Mouse (Mus musculus) lung, postnatal 0 days (tissue): ENCODE results near the gene Actr1b. TPM values are rescaled to one million over a fixed set of nuclear protein-coding genes. Genes with fewer than 3 reads are reported as not detected.
A peak's percentile ranks its signal among the peaks of the same experiment; 100 is the strongest.

Source experiments
- ATAC-seq: fragments of 200-750 bp; cut with Nextera tagmentation; 2 replicates; pipeline ENCODE4 v1.8.0; 2017; ENCODE audit warnings: moderate library complexity
- DNase-seq: peaks from one replicate; pipeline ENCODE4 v3.0.0-alpha.2; 2016; ENCODE audit warnings: low spot score
- H3K27ac ChIP-seq: fragments of 300-500 bp; sonication (generic); 2 replicates; pipeline ENCODE4 v1.5.1; 2014; ENCODE audit warnings: antibody characterized with exemption, mild to moderate bottlenecking, low read length, mixed read lengths
- H3K27me3 ChIP-seq: fragments of 300-500 bp; sonication (generic); replicated peaks from 2 replicates; pipeline ENCODE4 v1.6.1; 2014; ENCODE audit warnings: low read length, mixed read lengths; ENCODE audit not compliant: insufficient read depth
- H3K36me3 ChIP-seq: fragments of 300-500 bp; sonication (generic); 2 replicates; pipeline ENCODE4 v1.6.1; 2014; ENCODE audit warnings: low read length, mixed read lengths; ENCODE audit not compliant: insufficient read depth
- H3K4me1 ChIP-seq: fragments of 300-500 bp; sonication (generic); 2 replicates; pipeline ENCODE4 v1.6.1; 2014; ENCODE audit warnings: antibody characterized with exemption, low read depth, low read length, mixed read lengths; ENCODE audit not compliant: insufficient read depth
- H3K4me2 ChIP-seq: fragments of 300-500 bp; sonication (generic); replicated peaks from 2 replicates; pipeline ENCODE4 v1.6.1; 2014; ENCODE audit warnings: low read depth, mild to moderate bottlenecking, low read length, moderate library complexity, mixed read lengths
- H3K4me3 ChIP-seq: fragments of 300-500 bp; sonication (generic); 2 replicates; pipeline ENCODE4 v1.5.1; 2014; ENCODE audit warnings: low read depth, low read length
- H3K9ac ChIP-seq: fragments of 300-500 bp; sonication (generic); replicated peaks from 2 replicates; pipeline ENCODE4 v1.6.1; 2014; ENCODE audit warnings: low read depth, mild to moderate bottlenecking
- H3K9me3 ChIP-seq: fragments of 300-500 bp; sonication (generic); 2 replicates; pipeline ENCODE4 v1.6.1; 2016; ENCODE audit warnings: low read length, mixed read lengths
- CTCF ChIP-seq: IDR thresholded peaks from 2 replicates; pipeline ENCODE4 v1.5.1; 2016; ENCODE audit warnings: antibody characterized with exemption, mild to moderate bottlenecking
- EP300 ChIP-seq: IDR thresholded peaks from 2 replicates; pipeline ENCODE4 v1.6.1; 2016; ENCODE audit warnings: antibody characterized with exemption, mild to moderate bottlenecking, control low read depth
- WGBS: fragments of 180-500 bp; shearing (Covaris S2); extraction: QIAGEN DNeasy Blood & Tissue Kit; methylation state at CpG from one replicate; pipeline ENCODE4 v1.1.7; 2014; 5-methylcytosine and 5-hydroxymethylcytosine counted together
- polyA plus RNA-seq: library from polyadenylated mRNA; unstranded; fragments of >200 nt; fragmentation: Nextera tagmentation; extraction: Ambion mirVana; gene quantifications from 2 replicates; pipeline ENCODE4 v1.2.1, GENCODE M21; 2015

Gene Actr1b
- polyA plus RNA-seq, 1 experiment from 2014 or later: 75.8 TPM

GRCm38 (mm10) chr1:36753932-36754675 lies 39.9 kb upstream of the Actr1b start:
- no peak for ATAC-seq
- WGBS: 71% methylated on average over 6 of the region's 6 CpGs
- Histone ChIP-seq H3K4me1 (no peaks in the 10 kb centered on the region), H3K9me3 (no peaks in the 10 kb centered on the region), H3K4me2 (no peak overlapping the region), H3K27me3 (no peaks in the 10 kb centered on the region), H3K9ac (no peak overlapping the region), H3K4me3 (no peak overlapping the region), H3K27ac (no peak overlapping the region), H3K36me3 (no peaks in the 10 kb centered on the region)
- no peak for DNase-seq
- TF ChIP-seq EP300 (no peak), CTCF (no peak)

DNA sequence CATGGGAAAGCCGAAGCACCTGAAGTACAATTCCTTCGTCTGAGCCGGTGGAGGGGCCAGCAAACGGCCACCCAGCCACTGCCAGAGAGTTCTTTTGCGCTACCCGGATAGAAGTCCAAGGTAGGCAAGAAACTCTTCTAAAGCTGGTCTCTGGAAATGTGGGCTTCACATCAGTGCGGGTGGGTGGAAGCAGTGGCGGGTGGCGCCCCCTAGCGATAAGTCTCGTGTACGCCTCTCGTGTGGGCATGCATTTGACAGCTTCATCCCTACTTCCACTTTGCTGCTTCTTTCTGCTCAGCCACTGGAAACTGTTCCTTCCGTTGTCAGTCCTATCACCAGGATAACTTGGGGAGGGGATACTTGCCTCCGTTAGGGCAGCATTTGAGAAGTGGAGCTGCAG lies 32.2 kb upstream of the Actr1b start:
- WGBS: 42% methylated on average over 15 of the region's 15 CpGs
- DNase-seq: peak; percentile 9

DNA sequence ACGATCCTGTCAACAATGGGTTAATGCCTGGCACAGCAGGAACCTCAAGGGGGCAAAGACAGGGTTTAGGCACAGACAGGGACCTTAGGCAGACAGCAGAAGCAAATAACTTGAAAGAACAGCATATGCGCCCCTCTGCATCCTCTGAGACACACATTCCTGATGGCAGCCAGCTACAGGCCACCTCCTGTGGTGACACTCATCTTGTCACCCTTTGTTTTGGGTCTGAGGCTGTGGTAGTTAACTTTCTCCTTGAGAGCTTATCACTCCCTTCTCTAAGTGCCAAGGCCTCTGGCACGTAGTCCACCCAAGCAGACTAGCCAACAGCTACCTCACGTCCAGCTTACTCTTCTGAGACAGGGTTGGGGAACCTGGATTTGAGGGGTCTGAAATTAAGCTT lies 31.4 kb upstream of the Actr1b start:
- ATAC-seq: no peak
- Histone ChIP-seq H3K4me2 (no peak overlapping the region), H3K9me3 (no peaks in the 10 kb centered on the region), H3K36me3 (no peaks in the 10 kb centered on the region), H3K9ac (no peak overlapping the region), H3K4me1 (no peaks in the 10 kb centered on the region), H3K4me3 (no peak overlapping the region), H3K27me3 (no peaks in the 10 kb centered on the region), H3K27ac (no peak overlapping the region)
- no peak for TF ChIP-seq EP300
- no peak for TF ChIP-seq CTCF
- WGBS: 53% methylated on average over 4 of the region's 4 CpGs
- no peak for DNase-seq

More for the DNA sequence above, 32.2 kb upstream of the Actr1b start:
- no peak overlapping the region for H3K9ac ChIP-seq
- no peaks in the 10 kb centered on the region for H3K36me3 ChIP-seq
- no peaks in the 10 kb centered on the region for H3K27me3 ChIP-seq
- H3K27ac ChIP-seq: no peak overlapping the region
- no peaks in the 10 kb centered on the region for H3K9me3 ChIP-seq
- H3K4me3 ChIP-seq: no peak overlapping the region
- peak; percentile 68 for TF ChIP-seq CTCF
- TF ChIP-seq EP300: no peak
- H3K4me2 ChIP-seq: no peak overlapping the region
- no peak for ATAC-seq
- no peaks in the 10 kb centered on the region for H3K4me1 ChIP-seq

GRCm38 (mm10) chr1:36744268-36744944 lies 30.2 kb upstream of the Actr1b start:
- H3K4me3 ChIP-seq: no peak overlapping the region
- H3K36me3 ChIP-seq: no peaks in the 10 kb centered on the region
- ATAC-seq (no peak; the same call in 1 of the 2 replicates), DNase-seq (peak; percentile 73)
- no peaks in the 10 kb centered on the region for H3K4me1 ChIP-seq
- H3K9ac ChIP-seq: no peak overlapping the region
- WGBS: 15% methylated on average over 17 of the region's 17 CpGs
- H3K27me3 ChIP-seq: no peaks in the 10 kb centered on the region
- H3K27ac ChIP-seq: no peak overlapping the region
- 0 out of 2 replicates have a peak overlapping the region, but pooled peaks have one; percentile 25 for H3K4me2 ChIP-seq
- TF ChIP-seq EP300 (no peak), CTCF (peak; percentile 86)
- H3K9me3 ChIP-seq: no peaks in the 10 kb centered on the region

GRCm38 (mm10) chr1:36743046-36743445 lies 28.8 kb upstream of the Actr1b start:
- Histone ChIP-seq H3K9ac (no peak overlapping the region), H3K36me3 (no peaks in the 10 kb centered on the region), H3K27me3 (no peaks in the 10 kb centered on the region), H3K4me2 (no peak overlapping the region), H3K4me1 (no peaks in the 10 kb centered on the region), H3K9me3 (no peaks in the 10 kb centered on the region), H3K4me3 (no peak overlapping the region), H3K27ac (no peak overlapping the region)
- WGBS: 57% methylated on average over 9 of the region's 9 CpGs
- no peak for DNase-seq
- no peak for ATAC-seq
- TF ChIP-seq CTCF: no peak
- no peak for TF ChIP-seq EP300

DNA sequence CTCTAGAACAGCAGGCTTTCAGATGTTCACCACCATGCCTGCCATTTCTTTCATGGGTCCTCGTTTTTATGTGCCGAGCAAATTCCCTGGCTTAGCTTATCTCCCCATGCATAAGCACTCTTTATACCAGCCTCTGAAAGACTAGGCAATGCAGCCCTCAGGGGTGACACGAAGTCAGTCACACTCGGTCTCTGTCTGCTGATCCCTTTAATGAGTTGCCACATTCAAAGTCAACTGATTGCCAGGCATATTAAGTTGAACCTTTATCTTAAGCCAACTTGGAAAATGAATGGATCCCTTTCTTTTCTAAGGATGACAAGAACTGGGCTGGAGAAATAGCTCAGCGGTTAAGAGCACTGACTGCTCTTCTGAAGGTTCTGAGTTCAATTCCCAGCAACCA lies 25.0 kb upstream of the Actr1b start:
- Histone ChIP-seq H3K4me1 (no peaks in the 10 kb centered on the region), H3K36me3 (no peaks in the 10 kb centered on the region), H3K9ac (no peak overlapping the region), H3K9me3 (no peaks in the 10 kb centered on the region), H3K27me3 (no peaks in the 10 kb centered on the region), H3K4me3 (no peak overlapping the region), H3K4me2 (no peak overlapping the region), H3K27ac (no peak overlapping the region)
- no peak for DNase-seq
- no peak for TF ChIP-seq CTCF
- TF ChIP-seq EP300: no peak
- WGBS: 59% methylated on average over 5 of the region's 5 CpGs
- no peak for ATAC-seq
